Mouse (Mus musculus) neural tube, embryonic 14.5 days (tissue): Measurements from ENCODE around the gene Nutf2. TPM values are rescaled to one million over a fixed set of nuclear protein-coding genes. Genes with fewer than 3 reads are reported as not detected.

Experiments used
- ATAC-seq: fragments of 200-750 bp; cut with Nextera tagmentation; 2 replicates; pipeline ENCODE4 v1.8.0; 2017; ENCODE audit warnings: low read depth, mild to moderate bottlenecking, moderate TSS enrichment, moderate library complexity
- H3K27ac ChIP-seq: fragments of 300-500 bp; sonication (generic); 2 replicates; pipeline ENCODE4 v1.5.1; 2014; ENCODE audit warnings: low read depth, mild to moderate bottlenecking, control low read depth, low read length, moderate library complexity, mixed read lengths
- H3K27me3 ChIP-seq: fragments of 300-500 bp; sonication (generic); 2 replicates; pipeline ENCODE4 v1.6.1; 2014; ENCODE audit warnings: low read length; ENCODE audit not compliant: control insufficient read depth, insufficient read depth
- H3K36me3 ChIP-seq: fragments of 300-500 bp; sonication (generic); 2 replicates; pipeline ENCODE4 v1.6.1; 2014; ENCODE audit warnings: low read length, mixed read lengths; ENCODE audit not compliant: control insufficient read depth, insufficient read depth
- H3K4me1 ChIP-seq: fragments of 300-500 bp; sonication (generic); 2 replicates; pipeline ENCODE4 v1.6.1; 2014; ENCODE audit warnings: low read length; ENCODE audit not compliant: control insufficient read depth, insufficient read depth
- H3K4me2 ChIP-seq: fragments of 300-500 bp; sonication (generic); 2 replicates; pipeline ENCODE4 v1.6.1; 2014; ENCODE audit warnings: mild to moderate bottlenecking, low read depth, low read length, control low read depth
- H3K4me3 ChIP-seq: fragments of 300-500 bp; sonication (generic); 2 replicates; pipeline ENCODE4 v1.5.1; 2014; ENCODE audit warnings: low read depth, low read length, control low read depth, mixed read lengths
- H3K9ac ChIP-seq: fragments of 300-500 bp; sonication (generic); replicated peaks from 2 replicates; pipeline ENCODE4 v1.6.1; 2014; ENCODE audit warnings: low read depth, mild to moderate bottlenecking, control low read depth, low read length, mixed read lengths
- H3K9me3 ChIP-seq: fragments of 300-500 bp; sonication (generic); 2 replicates; pipeline ENCODE4 v1.6.1; 2016; ENCODE audit warnings: low read length; ENCODE audit not compliant: control insufficient read depth
- WGBS: fragments of 180-500 bp; shearing (Covaris S2); extraction: QIAGEN DNeasy Blood & Tissue Kit; methylation state at CpG from one replicate; pipeline ENCODE4 v1.1.7; 2014; 5-methylcytosine and 5-hydroxymethylcytosine counted together
- polyA plus RNA-seq: library from polyadenylated mRNA; unstranded; fragments of >200 nt; fragmentation: Nextera tagmentation; extraction: Ambion mirVana; gene quantifications from 2 replicates; pipeline ENCODE4 v1.2.1, GENCODE M21; 2014

Nutf2 gene
- polyA plus RNA-seq, 1 experiment from 2014 or later, result 141 TPM

GRCm38 (mm10) chr8:105897801-105898480 lies 37.6 kb downstream of the Nutf2 start:
- H3K4me3 ChIP-seq, result no peak overlapping the region
- no peak overlapping the region for H3K9ac ChIP-seq
- H3K27ac ChIP-seq, result no peak overlapping the region
- 81% methylated on average over 9 of the region's 9 CpGs for WGBS
- no peak for ATAC-seq
- H3K27me3 ChIP-seq, result no peaks in the 10 kb centered on the region
- no peak overlapping the region for H3K4me2 ChIP-seq
- H3K36me3 ChIP-seq, result no peaks in the 10 kb centered on the region
- H3K9me3 ChIP-seq, result no peaks in the 10 kb centered on the region
- H3K4me1 ChIP-seq, result peaks cover 6% of the 10 kb centered on the region

GRCm38 (mm10) chr8:105900180-105900940 lies 40.0 kb downstream of the Nutf2 start, which contains the start of gene Pskh1:
Pskh1 (plus strand) TSS chr8:105900441.
- Histone ChIP-seq H3K36me3 (no peaks in the 10 kb centered on the region), H3K4me3 (peak within 1 kb of the TSS; percentile 88), H3K4me2 (peak within 1 kb of the TSS; percentile 90), H3K9ac (peak within 1 kb of the TSS; percentile 98), H3K27ac (peak within 1 kb of the TSS; percentile 90), H3K27me3 (no peaks in the 10 kb centered on the region), H3K4me1 (peaks cover 6% of the 10 kb centered on the region), H3K9me3 (no peaks in the 10 kb centered on the region)
- peak; percentile 94 for ATAC-seq
- WGBS, result under 1% methylated on average over 61 of the region's 68 CpGs

DNA sequence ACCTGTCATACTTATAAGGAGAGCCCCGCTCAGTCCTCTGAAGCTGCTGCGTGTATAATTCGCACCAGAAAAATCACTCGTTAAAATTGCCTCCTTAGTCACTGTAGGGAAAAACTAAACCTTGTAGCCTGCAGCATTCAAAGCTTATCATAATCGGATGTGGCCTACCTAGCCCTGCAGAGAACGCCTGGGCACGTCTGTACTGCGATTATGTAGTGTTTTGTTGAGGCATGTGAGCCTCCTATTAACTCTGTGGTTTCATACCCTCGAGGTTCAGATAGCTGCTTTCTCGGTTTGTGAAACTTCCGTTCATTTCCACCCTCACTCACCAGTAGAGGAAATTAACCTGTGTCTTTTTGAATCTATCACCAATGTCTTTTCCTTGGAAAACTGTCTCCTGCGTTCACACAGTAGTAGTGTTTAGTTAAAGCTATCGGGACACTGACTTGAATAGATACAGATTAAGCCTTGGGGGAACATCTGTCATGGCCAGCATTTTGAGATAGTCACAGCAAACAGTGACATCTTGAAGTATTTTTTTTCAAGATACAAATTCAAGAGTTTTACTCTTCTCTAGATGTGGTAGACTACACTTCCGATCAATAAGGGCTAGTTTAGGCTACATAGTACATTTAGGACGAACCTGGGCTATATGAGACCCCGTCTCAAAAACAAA lies 40.7 kb downstream of the Nutf2 start:
- Histone ChIP-seq H3K9me3 (no peaks in the 10 kb centered on the region), H3K9ac (peak overlapping the region; percentile 98), H3K27me3 (no peaks in the 10 kb centered on the region), H3K36me3 (no peaks in the 10 kb centered on the region), H3K27ac (peak overlapping the region; percentile 90; the same call in 1 of the 2 replicates), H3K4me3 (peak overlapping the region; percentile 88), H3K4me2 (peak overlapping the region; percentile 90), H3K4me1 (peaks cover 6% of the 10 kb centered on the region)
- peak; percentile 4; the same call in 1 of the 2 replicates for ATAC-seq
- 39% methylated on average over 16 of the region's 16 CpGs for WGBS

DNA sequence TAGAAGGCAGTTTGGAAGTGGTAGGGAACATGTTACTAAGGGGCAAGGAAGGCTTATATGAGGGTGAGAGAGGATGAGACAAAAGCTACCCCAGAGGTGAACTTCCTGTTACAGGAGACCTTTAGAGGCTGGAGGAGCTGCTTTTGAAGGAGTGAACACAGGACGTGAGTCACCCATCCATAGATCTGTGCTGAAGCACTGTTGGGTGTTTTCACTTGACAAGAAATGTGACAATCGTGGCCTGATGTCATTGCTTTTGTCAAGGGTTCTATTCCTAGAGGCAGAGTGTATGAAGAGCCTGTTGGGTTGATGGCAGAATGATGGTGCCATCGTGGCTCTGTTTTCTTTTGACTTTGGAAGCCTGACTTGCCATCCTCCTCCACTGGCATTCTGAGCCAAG lies 59.0 kb downstream of the Nutf2 start:
- 0 out of 2 replicates have a peak, but pooled peaks cover 7% of the 10 kb centered on the region for H3K36me3 ChIP-seq
- 91% methylated on average over 3 of the region's 3 CpGs for WGBS

DNA sequence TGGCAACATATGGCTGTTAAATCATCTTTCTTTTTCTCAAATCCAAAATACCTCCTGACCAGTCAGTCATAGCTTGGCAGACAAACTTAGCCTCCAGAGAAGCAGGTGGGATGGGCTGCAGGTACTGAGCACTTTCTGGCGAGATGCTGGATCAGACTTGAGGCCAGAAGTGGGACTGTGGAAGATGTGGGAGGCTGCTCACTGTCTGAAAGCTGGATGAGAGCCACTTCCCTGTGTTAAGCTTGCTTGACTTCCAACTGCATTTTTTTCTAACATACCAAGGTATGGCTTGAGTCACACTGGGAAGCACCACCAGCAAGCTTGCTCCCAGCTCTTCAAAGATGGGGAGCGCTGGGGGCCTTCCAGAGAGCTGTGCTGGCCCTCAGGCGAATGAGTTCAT lies 64.7 kb downstream of the Nutf2 start:
- WGBS, result 77% methylated on average over 3 of the region's 3 CpGs
- H3K27me3 ChIP-seq, result no peaks in the 10 kb centered on the region
- no peak overlapping the region for H3K9ac ChIP-seq
- no peak overlapping the region for H3K4me2 ChIP-seq
- no peak overlapping the region for H3K27ac ChIP-seq
- ATAC-seq, result no peak
- no peak overlapping the region for H3K4me3 ChIP-seq
- H3K9me3 ChIP-seq, result no peaks in the 10 kb centered on the region
- no peaks in the 10 kb centered on the region for H3K36me3 ChIP-seq
- H3K4me1 ChIP-seq, result no peaks in the 10 kb centered on the region

More for the DNA sequence above, 59.0 kb downstream of the Nutf2 start:
- no peaks in the 10 kb centered on the region for H3K27me3 ChIP-seq
- no peak for ATAC-seq
- H3K9ac ChIP-seq, result no peak overlapping the region
- H3K27ac ChIP-seq, result no peak overlapping the region
- H3K4me3 ChIP-seq, result no peak overlapping the region
- no peaks in the 10 kb centered on the region for H3K4me1 ChIP-seq
- no peaks in the 10 kb centered on the region for H3K9me3 ChIP-seq
- H3K4me2 ChIP-seq, result no peak overlapping the region

Other genes starting within 250 kb of the Nutf2 start
- 81.3 and 85.6 TPM in 2 replicates for gene Ctcf, start 224.0 kb upstream of the Nutf2 start, polyA plus RNA-seq
- 0.71 and 1.3 TPM in 2 replicates for gene Agrp, start 223.2 kb upstream of the Nutf2 start, polyA plus RNA-seq
- gene Carmil2, start 174.3 kb upstream of the Nutf2 start, polyA plus RNA-seq, result 21.7 and 22.3 TPM in 2 replicates
- gene Acd, start 159.5 kb upstream of the Nutf2 start, polyA plus RNA-seq, result 79.5 and 83.9 TPM in 2 replicates
- gene Pard6a, start 159.4 kb upstream of the Nutf2 start, polyA plus RNA-seq, result 48.1 and 60.6 TPM in 2 replicates
- 0.30 and 0.42 TPM in 2 replicates for gene 4933405L10Rik, start 152.9 kb upstream of the Nutf2 start, polyA plus RNA-seq
- gene Enkd1, start 152.4 kb upstream of the Nutf2 start, polyA plus RNA-seq, result 9.5 and 11.6 TPM in 2 replicates
- 52.9 and 67.9 TPM in 2 replicates for gene Gfod2, start 101.9 kb upstream of the Nutf2 start, polyA plus RNA-seq
- gene Ranbp10, start 33.2 kb upstream of the Nutf2 start, polyA plus RNA-seq, result 13.6 and 14.7 TPM in 2 replicates
- gene Tsnaxip1, start 32.8 kb upstream of the Nutf2 start, polyA plus RNA-seq, result 0.26 and 0.28 TPM in 2 replicates
- 49.6 and 51.4 TPM in 2 replicates for gene Cenpt, start 7.3 kb upstream of the Nutf2 start, polyA plus RNA-seq
- 44.1 and 54.1 TPM in 2 replicates for gene Thap11, start 5.4 kb upstream of the Nutf2 start, polyA plus RNA-seq
- 38.3 and 44.9 TPM in 2 replicates for gene Edc4, start 20.3 kb downstream of the Nutf2 start, polyA plus RNA-seq
- 0.99 and 2.0 TPM in 2 replicates for gene Nrn1l, start 33.0 kb downstream of the Nutf2 start, polyA plus RNA-seq
- 6.4 and 10.6 TPM in 2 replicates for gene Pskh1, start 39.9 kb downstream of the Nutf2 start, polyA plus RNA-seq
- gene Ctrl, start 73.3 kb downstream of the Nutf2 start, polyA plus RNA-seq, result 3.2 and 3.8 TPM in 2 replicates
- 53.2 and 76.8 TPM in 2 replicates for gene Psmb10, start 77.9 kb downstream of the Nutf2 start, polyA plus RNA-seq
- 0.99 and 2.7 TPM in 2 replicates for gene Lcat, start 82.8 kb downstream of the Nutf2 start, polyA plus RNA-seq
- 4.8 and 8.2 TPM in 2 replicates for gene Slc12a4, start 105.5 kb downstream of the Nutf2 start, polyA plus RNA-seq
- gene Dpep3, start 118.8 kb downstream of the Nutf2 start, polyA plus RNA-seq, result not detected in 2 replicates
- gene Dus2, start 130.8 kb downstream of the Nutf2 start, polyA plus RNA-seq, result 25.6 and 33.5 TPM in 2 replicates
- gene Dpep2nb, start 145.4 kb downstream of the Nutf2 start, polyA plus RNA-seq, result 0.31 TPM in 1 of 2 replicates, not detected in the other
- 22.4 and 23.9 TPM in 2 replicates for gene Ddx28, start 151.3 kb downstream of the Nutf2 start, polyA plus RNA-seq
- gene Nfatc3, start 198.3 kb downstream of the Nutf2 start, polyA plus RNA-seq, result 3.1 and 3.2 TPM in 2 replicates